Mouse (Mus musculus): ENCODE measurements around the gene Susd4. TPM values are rescaled to one million over a fixed set of nuclear protein-coding genes. Genes with fewer than 3 reads are reported as not detected.

Susd4 gene
- polyA plus RNA-seq (2012; ENCODE audit: insufficient read depth, insufficient read length, low replicate concordance, missing spikeins): not detected in 2 replicates

DNA sequence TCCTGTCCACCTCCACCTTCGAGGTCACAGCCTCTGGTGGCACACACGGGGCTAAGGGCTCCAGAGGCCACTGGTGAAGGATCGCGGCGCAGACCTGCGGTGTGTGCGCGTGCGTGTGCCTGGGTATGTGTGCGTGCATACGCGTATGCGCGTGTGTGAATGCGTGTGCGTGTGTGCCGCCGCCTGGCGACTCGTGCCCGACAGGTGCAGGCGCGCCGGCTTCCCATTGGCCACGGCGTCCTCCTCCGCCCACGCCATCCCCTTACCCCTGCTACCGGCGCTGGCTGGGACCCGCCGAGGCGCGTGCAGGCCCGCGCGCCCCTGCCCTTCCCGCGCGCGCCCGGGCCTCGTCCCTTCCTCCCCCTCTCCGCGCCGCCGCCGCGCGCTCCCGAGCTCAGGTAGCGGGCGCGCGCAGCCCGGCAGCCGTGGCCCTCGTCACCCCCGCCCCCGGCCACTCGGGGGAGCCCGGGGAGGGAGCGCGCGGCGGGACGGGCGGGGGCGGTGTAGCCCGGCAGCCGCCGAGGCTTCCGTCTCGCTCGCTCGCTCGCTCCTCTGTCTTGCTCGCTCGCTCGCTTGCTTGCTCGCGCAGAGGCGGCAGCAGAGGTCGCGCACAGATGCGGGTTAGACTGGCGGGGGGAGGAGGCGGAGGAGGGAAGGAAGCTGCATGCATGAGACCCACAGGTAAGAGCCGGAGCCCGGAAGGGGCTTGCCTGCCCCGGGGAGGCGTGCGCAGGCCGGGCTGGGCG, at the start of gene Susd4:
TSS of gene Susd4 (plus strand) at position 145 of the 746 bp plus-strand sequence.
- TF ChIP-seq CTCF (IDR thresholded peaks at IDR 0.05; ENCODE audit: insufficient read depth, low read depth, low read length): no peak
- peak; percentile 65 for TF ChIP-seq POLR2A (IDR thresholded peaks at IDR 0.05; ENCODE audit: insufficient read depth, low read depth, low read length)
- H3K4me3 ChIP-seq (ENCODE audit: insufficient read depth, low read depth, low read length): peak within 1 kb of the TSS; percentile 93
- under 1% methylated on average over 94 of the region's 95 CpGs for WGBS

DNA sequence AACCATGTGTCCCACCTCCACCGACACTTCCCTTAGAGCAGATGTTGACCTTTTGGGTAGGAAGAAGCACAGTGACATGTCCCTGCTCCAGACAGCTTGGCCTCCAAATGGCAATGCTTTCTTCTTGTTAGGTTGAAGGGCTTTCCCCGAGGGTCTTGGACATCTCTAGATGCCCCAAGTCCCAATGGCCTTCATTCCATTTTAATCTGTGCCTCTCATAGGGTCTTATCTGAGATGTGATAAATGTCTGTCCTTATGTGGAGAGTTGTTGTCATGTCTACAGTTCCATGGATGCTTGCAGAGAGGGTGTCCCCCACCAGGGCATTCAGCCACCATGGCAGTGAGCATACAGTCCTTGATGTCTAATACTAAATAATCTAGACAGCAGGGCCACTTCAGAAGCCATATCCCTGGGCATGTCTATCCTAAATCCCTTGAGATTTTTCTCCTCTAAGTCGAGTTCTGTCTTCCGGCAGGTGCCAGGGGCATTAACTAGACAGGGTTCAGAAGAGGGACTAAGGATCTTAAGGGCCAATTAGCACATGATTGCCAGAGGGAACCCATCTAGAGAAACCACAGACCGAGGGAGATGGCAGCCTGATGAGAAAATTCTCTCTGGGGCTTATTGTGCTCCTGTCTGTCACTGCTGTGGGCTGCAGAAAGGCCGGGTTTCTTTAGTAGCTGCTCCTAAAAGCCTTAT, 49.3 kb upstream of the Susd4 start:
- 78% methylated on average over 6 of the region's 6 CpGs for WGBS
- Histone ChIP-seq H3K4me3 (ENCODE audit: insufficient read depth, low read depth, low read length) (no peak overlapping the region), H3K27ac (ENCODE audit: insufficient read depth, low read depth, low read length) (no peak overlapping the region), H3K4me1 (ENCODE audit: control insufficient read depth, insufficient read depth, low read length) (no peaks in the 10 kb centered on the region)
- no peak for TF ChIP-seq CTCF (IDR thresholded peaks at IDR 0.05; ENCODE audit: insufficient read depth, low read depth, low read length)
- TF ChIP-seq POLR2A (IDR thresholded peaks at IDR 0.05; ENCODE audit: insufficient read depth, low read depth, low read length): no peak

More for the DNA sequence above, at the start of gene Susd4:
- peak within 1 kb of the TSS; percentile 77 for H3K27ac ChIP-seq (ENCODE audit: insufficient read depth, low read depth, low read length)
- peaks cover 11% of the 10 kb centered on the region for H3K4me1 ChIP-seq (ENCODE audit: control insufficient read depth, insufficient read depth, low read length)

DNA sequence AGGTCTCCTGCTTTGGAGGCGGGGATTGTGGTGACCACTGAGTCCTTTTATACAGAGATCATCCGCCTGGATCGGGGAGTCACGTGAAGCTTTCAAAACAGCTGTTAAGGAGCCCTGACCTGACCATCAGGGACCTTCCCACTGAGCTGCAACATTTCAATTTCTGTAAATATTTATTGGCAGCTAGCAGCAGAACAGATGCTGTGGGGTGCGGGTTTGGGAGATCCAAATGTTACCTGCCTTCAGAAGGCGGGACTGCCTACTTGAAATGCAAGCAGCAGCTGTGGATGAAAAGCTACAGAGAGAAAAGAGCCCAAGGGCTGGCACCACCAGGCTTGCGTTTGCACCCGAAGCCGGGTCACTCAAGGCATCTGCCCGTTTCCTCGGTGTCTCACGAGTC, 36.1 kb upstream of the Susd4 start:
- Histone ChIP-seq H3K4me3 (ENCODE audit: insufficient read depth, low read depth, low read length) (no peak overlapping the region), H3K27ac (ENCODE audit: insufficient read depth, low read depth, low read length) (no peak overlapping the region), H3K4me1 (ENCODE audit: control insufficient read depth, insufficient read depth, low read length) (peaks cover 10% of the 10 kb centered on the region)
- no peak for TF ChIP-seq CTCF (IDR thresholded peaks at IDR 0.05; ENCODE audit: insufficient read depth, low read depth, low read length)
- no peak for TF ChIP-seq POLR2A (IDR thresholded peaks at IDR 0.05; ENCODE audit: insufficient read depth, low read depth, low read length)
- 71% methylated on average over 12 of the region's 12 CpGs for WGBS

DNA sequence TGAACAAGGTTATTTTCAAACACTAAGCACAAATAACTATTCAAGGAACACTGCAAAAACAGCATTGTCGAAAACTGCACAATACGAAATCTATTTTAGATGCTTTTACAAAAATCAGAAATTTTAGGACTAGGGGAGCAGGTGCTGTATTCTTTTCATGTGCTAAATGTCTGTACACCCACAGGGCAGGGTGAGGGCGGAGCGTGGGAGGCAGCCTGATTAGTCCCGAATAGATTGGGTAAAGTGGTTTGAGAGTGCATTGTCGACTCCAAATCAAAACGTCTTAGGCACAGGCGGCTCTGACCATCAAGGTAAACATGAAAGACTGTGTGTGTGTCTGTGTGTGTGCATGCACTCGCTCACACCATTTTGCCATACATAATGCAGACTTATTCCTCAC, 34.7 kb upstream of the Susd4 start:
- Histone ChIP-seq H3K27ac (ENCODE audit: insufficient read depth, low read depth, low read length) (no peak overlapping the region), H3K4me1 (ENCODE audit: control insufficient read depth, insufficient read depth, low read length) (peaks cover 10% of the 10 kb centered on the region), H3K4me3 (ENCODE audit: insufficient read depth, low read depth, low read length) (no peak overlapping the region)
- TF ChIP-seq POLR2A (IDR thresholded peaks at IDR 0.05; ENCODE audit: insufficient read depth, low read depth, low read length): no peak
- no peak for TF ChIP-seq CTCF (IDR thresholded peaks at IDR 0.05; ENCODE audit: insufficient read depth, low read depth, low read length)
- 51% methylated on average over 9 of the region's 9 CpGs for WGBS

DNA sequence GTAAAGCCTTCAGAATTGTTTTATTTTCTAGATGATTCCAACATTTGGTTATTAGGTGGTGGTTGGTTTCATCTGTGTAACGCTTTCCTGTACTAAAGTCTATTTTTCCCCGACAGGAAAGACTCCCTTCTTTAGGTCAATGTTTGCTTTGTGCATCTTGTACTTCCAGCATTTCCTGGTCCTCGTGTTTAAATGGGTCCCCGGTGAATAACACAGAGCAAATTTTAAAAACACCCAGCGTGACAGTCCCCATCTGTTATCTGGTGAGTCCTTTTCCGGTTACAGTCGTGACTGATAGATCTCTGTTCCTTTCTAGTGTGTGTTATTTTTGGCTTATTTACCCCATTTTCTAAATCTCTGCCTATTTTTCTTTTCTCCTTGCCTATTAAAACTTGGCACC, 31.0 kb upstream of the Susd4 start:
- 78% methylated on average over 7 of the region's 7 CpGs for WGBS
- Histone ChIP-seq H3K4me1 (ENCODE audit: control insufficient read depth, insufficient read depth, low read length) (peaks cover 10% of the 10 kb centered on the region), H3K4me3 (ENCODE audit: insufficient read depth, low read depth, low read length) (no peak overlapping the region), H3K27ac (ENCODE audit: insufficient read depth, low read depth, low read length) (no peak overlapping the region)
- TF ChIP-seq CTCF (IDR thresholded peaks at IDR 0.05; ENCODE audit: insufficient read depth, low read depth, low read length): no peak
- TF ChIP-seq POLR2A (IDR thresholded peaks at IDR 0.05; ENCODE audit: insufficient read depth, low read depth, low read length): no peak

DNA sequence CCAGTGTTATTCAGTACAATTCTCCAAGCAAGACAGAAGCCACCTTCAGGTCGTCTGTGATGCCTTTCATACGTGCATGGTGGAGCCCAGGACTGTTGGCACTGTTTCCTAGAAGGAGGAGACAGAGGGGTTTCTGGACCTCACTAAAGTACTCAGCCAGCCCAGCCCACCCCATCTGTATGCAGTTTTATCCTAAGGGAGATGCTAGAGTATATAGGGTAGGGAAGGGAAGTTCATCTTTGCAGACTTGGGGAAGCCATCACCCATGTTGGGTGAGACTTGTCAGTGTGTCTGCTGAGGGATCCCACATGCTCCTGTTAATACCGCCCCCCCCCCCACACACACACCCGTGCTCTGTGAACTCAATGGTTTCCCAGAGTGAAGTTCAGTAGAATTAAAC, 27.8 kb upstream of the Susd4 start:
- no peak overlapping the region for H3K27ac ChIP-seq (ENCODE audit: insufficient read depth, low read depth, low read length)
- 71% methylated on average over 4 of the region's 4 CpGs for WGBS
- TF ChIP-seq CTCF (IDR thresholded peaks at IDR 0.05; ENCODE audit: insufficient read depth, low read depth, low read length) (no peak), POLR2A (IDR thresholded peaks at IDR 0.05; ENCODE audit: insufficient read depth, low read depth, low read length) (no peak)
- H3K4me1 ChIP-seq (ENCODE audit: control insufficient read depth, insufficient read depth, low read length): peaks cover 3% of the 10 kb centered on the region; the same call in 1 of the 2 replicates
- no peak overlapping the region for H3K4me3 ChIP-seq (ENCODE audit: insufficient read depth, low read depth, low read length)

DNA sequence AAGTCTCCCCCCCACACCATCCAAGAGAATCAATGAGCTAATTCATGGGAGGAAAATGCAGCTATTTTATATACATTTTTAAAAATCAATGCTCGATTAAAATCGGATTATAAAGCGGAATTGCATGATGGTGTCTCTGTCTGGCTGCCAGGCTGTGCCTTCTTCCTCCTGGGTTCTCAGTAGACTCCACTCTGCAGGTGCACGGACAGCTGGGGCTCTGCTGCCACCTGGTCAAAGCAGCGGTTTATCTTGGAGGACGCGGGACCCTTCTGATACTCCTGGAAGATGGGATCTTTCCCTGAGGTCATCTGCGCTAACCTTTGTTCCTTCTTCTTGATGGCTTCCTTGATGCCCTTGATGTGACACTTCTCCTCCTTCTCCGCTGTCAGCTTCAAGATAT, 16.6 kb upstream of the Susd4 start:
- no peak overlapping the region for H3K27ac ChIP-seq (ENCODE audit: insufficient read depth, low read depth, low read length)
- no peak for TF ChIP-seq POLR2A (IDR thresholded peaks at IDR 0.05; ENCODE audit: insufficient read depth, low read depth, low read length)
- no peak for TF ChIP-seq CTCF (IDR thresholded peaks at IDR 0.05; ENCODE audit: insufficient read depth, low read depth, low read length)
- H3K4me3 ChIP-seq (ENCODE audit: insufficient read depth, low read depth, low read length): no peak overlapping the region
- WGBS: 93% methylated on average over 9 of the region's 9 CpGs
- H3K4me1 ChIP-seq (ENCODE audit: control insufficient read depth, insufficient read depth, low read length): no peaks in the 10 kb centered on the region; the same call in 1 of the 2 replicates

DNA sequence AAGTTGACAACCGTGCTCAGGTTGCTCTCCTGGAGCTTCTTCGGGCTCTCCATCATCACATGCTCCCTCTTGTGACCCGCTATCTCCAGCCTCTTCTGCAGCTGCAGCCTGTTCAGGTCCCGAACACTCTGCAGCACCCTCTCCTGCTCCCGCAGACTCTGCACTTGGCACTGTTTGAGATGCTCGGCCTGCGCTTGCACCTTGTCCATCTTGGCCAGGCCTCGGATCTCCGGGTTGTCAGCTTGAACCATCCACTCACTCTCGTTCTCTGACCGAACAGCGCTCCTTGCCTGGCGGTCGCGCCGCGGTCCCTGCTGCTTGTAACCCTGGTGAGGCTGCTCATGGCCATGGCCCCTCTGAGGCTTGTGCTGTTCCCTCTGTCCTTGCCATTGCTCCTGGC, 15.8 kb upstream of the Susd4 start:
- 92% methylated on average over 17 of the region's 17 CpGs for WGBS

DNA sequence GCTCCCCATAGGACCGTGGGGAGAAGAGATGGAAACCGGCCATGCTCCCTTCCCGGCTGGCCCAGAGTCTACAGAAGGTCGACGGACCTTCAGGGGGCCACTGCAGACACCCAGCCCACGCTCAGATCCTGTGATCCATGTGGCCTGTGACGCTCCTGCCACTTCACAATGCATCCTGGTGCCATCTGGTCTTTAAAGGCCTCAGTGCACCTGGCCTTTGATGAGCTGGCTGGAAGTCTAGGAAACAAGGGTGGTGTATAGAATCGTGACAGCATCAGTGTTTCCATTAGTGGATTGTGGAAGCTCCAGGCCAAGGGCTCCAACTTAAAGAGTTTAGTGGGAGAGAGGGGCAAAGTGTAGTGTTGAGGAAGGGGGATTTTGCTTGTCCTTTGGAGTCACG, 14.6 kb upstream of the Susd4 start, which contains the start of gene Ccdc185:
TSS of gene Ccdc185 (minus strand) at position 101 of the 400 bp plus-strand sequence.
- TF ChIP-seq CTCF (IDR thresholded peaks at IDR 0.05; ENCODE audit: insufficient read depth, low read depth, low read length) (no peak), POLR2A (IDR thresholded peaks at IDR 0.05; ENCODE audit: insufficient read depth, low read depth, low read length) (no peak)
- WGBS: 94% methylated on average over 9 of the region's 9 CpGs

More for the DNA sequence above, 15.8 kb upstream of the Susd4 start:
- H3K4me3 ChIP-seq (ENCODE audit: insufficient read depth, low read depth, low read length): no peak overlapping the region
- H3K4me1 ChIP-seq (ENCODE audit: control insufficient read depth, insufficient read depth, low read length): no peaks in the 10 kb centered on the region; the same call in 1 of the 2 replicates
- H3K27ac ChIP-seq (ENCODE audit: insufficient read depth, low read depth, low read length): no peak overlapping the region
- no peak for TF ChIP-seq POLR2A (IDR thresholded peaks at IDR 0.05; ENCODE audit: insufficient read depth, low read depth, low read length)

More for the DNA sequence above, 14.6 kb upstream of the Susd4 start, which contains the start of gene Ccdc185:
- Histone ChIP-seq H3K27ac (ENCODE audit: insufficient read depth, low read depth, low read length) (no peak within 1 kb of the TSS), H3K4me3 (ENCODE audit: insufficient read depth, low read depth, low read length) (no peak within 1 kb of the TSS), H3K4me1 (ENCODE audit: control insufficient read depth, insufficient read depth, low read length) (no peaks in the 10 kb centered on the region; the same call in 1 of the 2 replicates)
